Mouse (Mus musculus) heart, adult 18-20 months (tissue): ENCODE data around the gene St3gal2. TPM values are rescaled to one million over a fixed set of nuclear protein-coding genes. Genes with fewer than 3 reads are reported as not detected.
A peak's percentile ranks its signal among the peaks of the same experiment; 100 is the strongest.
"Not testable (repeated sequence)": the region's sequence is repeated elsewhere in the genome, so short reads cannot be mapped to it uniquely, and the experiment has no call there.

ENCODE experiments used
- DNase-seq, 2 experiments: peaks; one replicate each; pipeline ENCODE4 v3.0.0; 2021 to 2022; ENCODE audit warnings: mixed read lengths in 1 of 2
- total RNA-seq, 2 experiments: library from RNA; stranded (reverse); gene quantifications; 2 replicates each; pipeline ENCODE4 v1.2.3; 2021

Gene St3gal2
- total RNA-seq, 2 experiments from 2014 or later = 20.9 to 23.3 TPM

GRCm38 (mm10) chr8:110911576-110912570 is 7.8 kb upstream of the St3gal2 start:
- no peak for DNase-seq

GRCm38 (mm10) chr8:110917415-110917814 is 2.3 kb upstream of the St3gal2 start:
- DNase-seq = no peak

GRCm38 (mm10) chr8:110918027-110918426 is 1.7 kb upstream of the St3gal2 start:
- DNase-seq = no peak

- no peak for DNase-seq
These were observed 1.3 kb upstream of the St3gal2 start for GRCm38 (mm10) chr8:110918460-110918859.

- peak in 1 of 2 experiments; percentile 61 for DNase-seq
These were observed 480 bp downstream of the St3gal2 start for GRCm38 (mm10) chr8:110920032-110920772.

GRCm38 (mm10) chr8:110920773-110921277 is 1.1 kb downstream of the St3gal2 start:
- no peak for DNase-seq

GRCm38 (mm10) chr8:110921492-110922230 is 1.9 kb downstream of the St3gal2 start:
- peak; percentile 62 to 63 for DNase-seq

- no peak for DNase-seq
These were observed 6.0 kb downstream of the St3gal2 start for GRCm38 (mm10) chr8:110925691-110926140.

- no peak for DNase-seq
These were observed 7.0 kb downstream of the St3gal2 start for GRCm38 (mm10) chr8:110926690-110927089.

- no peak for DNase-seq
These were observed 8.7 kb downstream of the St3gal2 start for GRCm38 (mm10) chr8:110928435-110928834.

- no peak for DNase-seq
These were observed 9.3 kb downstream of the St3gal2 start for GRCm38 (mm10) chr8:110929066-110929465.

- not testable (repeated sequence) for DNase-seq
These were observed 9.9 kb downstream of the St3gal2 start for GRCm38 (mm10) chr8:110929672-110930071.

GRCm38 (mm10) chr8:110931176-110931939 is 11.6 kb downstream of the St3gal2 start:
- peak; percentile 87 to 91 for DNase-seq

GRCm38 (mm10) chr8:110932444-110932843 is 12.7 kb downstream of the St3gal2 start:
- no peak for DNase-seq

GRCm38 (mm10) chr8:110933272-110933671 is 13.6 kb downstream of the St3gal2 start:
- DNase-seq = no peak

GRCm38 (mm10) chr8:110936217-110936616 is 16.5 kb downstream of the St3gal2 start:
- DNase-seq = peak in 1 of 2 experiments; percentile 61

GRCm38 (mm10) chr8:110938882-110939589 is 19.3 kb downstream of the St3gal2 start:
- peak; percentile 78 to 87 for DNase-seq

- no peak for DNase-seq
These were observed 21.1 kb downstream of the St3gal2 start for GRCm38 (mm10) chr8:110940682-110941452.

- peak; percentile 88 to 92 for DNase-seq
These were observed 21.8 kb downstream of the St3gal2 start for GRCm38 (mm10) chr8:110941453-110941948.
